Mouse (Mus musculus): ENCODE data around the gene Rps23. TPM values are rescaled to one million over a fixed set of nuclear protein-coding genes. Genes with fewer than 3 reads are reported as not detected.

Rps23 gene
- polyA plus RNA-seq (2021): 197 TPM

DNA sequence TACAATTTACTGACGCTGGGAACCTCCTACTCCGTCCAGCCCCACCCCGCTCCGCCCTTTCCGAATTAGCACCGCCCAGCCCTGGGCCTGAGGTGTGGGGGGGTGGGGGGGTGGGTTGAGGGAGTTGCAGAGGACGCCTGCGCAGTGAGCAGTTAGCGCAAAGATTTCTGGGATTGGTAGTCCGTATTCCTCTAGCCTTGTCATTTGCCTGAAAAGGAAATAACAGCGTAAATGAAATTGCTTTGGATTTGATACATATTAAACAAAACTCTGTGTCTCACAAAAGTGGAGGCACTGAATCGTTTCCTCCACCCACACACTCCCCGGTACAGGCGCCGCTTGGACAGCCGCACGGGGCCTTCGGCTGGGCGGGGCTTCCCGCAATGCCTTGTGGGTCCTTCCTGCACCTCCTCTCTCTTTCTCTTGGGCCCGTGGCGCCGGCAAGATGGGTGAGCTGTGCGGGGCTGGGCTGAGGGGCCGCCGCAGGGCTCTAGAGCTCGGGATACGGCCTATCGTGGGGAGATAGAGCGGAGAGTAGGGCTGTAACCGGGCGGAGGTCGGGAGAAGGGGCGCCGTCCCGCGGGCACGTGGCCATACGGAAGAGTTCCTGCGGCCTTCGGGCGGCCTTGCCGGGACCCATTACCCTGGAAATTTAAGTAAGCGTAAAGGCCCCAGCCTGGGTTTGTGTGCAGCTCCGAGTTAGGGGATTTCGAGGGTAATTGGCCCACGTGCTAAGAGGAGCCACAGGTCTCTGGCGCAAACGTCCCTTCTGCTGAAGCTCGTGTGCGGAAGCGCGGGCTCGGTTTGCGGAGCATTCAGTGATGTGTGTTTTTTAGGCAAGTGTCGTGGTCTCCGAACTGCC is at the start of gene Rps23:
TSS of gene Rps23 (plus strand) at position 208 of the 862 bp plus-strand sequence.
- ChIA-PET POLR2A (no interaction called here), CTCF (interaction anchor here (1.3 kb wide), 1 partner anchor 12 kb away, joined by 4 read pairs; no protein-coding TSS in a partner anchor)
- DNase-seq (ENCODE audit: low read depth, low spot score) (peak; percentile 86), ATAC-seq (peak; percentile 93)
- no peaks in the 10 kb centered on the region for H3K27me3 ChIP-seq
- in situ Hi-C loops (cut with MboI; ENCODE audit: low pct_unique_long_range_greater_than_20kb): no loop called here
- TF ChIP-seq CTCF (IDR thresholded peaks at IDR 0.05): no peak

DNA sequence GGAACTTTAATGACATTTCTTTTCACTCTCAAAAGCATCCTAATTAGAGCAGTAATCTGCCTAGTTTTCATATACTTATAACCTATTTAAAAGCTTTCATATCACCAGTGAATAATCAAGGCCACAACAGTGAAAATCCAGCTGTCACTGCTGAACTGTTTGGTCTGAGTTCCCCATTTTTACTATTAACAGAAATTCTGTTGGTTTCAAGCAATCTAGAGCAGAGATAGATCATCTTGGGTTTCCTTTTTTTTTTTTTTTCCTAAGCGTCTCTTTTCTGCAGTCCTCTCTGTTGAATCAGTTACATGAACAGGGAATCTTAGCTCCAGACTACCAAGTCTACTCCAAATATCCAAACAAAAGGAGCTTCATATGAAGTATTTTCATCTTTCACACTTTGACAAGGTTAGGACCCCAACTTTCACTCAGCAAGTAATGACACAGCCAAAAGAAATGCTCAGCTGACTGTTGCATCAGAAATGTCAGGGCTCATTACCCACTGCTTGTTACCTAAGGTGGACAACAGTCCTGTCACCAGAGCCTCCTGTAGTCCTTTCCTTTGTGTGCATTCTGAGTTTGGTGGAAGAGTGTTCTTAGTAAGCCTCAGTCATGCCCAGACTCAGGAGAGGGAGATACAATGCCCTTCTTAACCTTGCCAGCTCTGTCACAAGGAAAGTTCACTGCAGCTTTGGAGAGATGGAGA is 40.9 kb upstream of the Rps23 start:
- ATAC-seq: peak; percentile 56
- POLR2A ChIA-PET: interaction anchor here (0.6 kb wide), 1 partner anchor 1200 kb away, joined by 6 read pairs; no protein-coding TSS in a partner anchor
- no peak for TF ChIP-seq CTCF (IDR thresholded peaks at IDR 0.05)
- in situ Hi-C loops (cut with MboI; ENCODE audit: low pct_unique_long_range_greater_than_20kb): loop anchor here (5.0 to 10.0 kb wide), 2 partner anchors 1217 to 1335 kb away; no protein-coding TSS in a partner anchor
- DNase-seq (ENCODE audit: low read depth, low spot score): peak; percentile 20
- CTCF ChIA-PET: interaction anchor here (1.2 kb wide), 2 partner anchors 25 to 62 kb away, joined by 4 read pairs; no protein-coding TSS in a partner anchor
- H3K27me3 ChIP-seq: no peaks in the 10 kb centered on the region

DNA sequence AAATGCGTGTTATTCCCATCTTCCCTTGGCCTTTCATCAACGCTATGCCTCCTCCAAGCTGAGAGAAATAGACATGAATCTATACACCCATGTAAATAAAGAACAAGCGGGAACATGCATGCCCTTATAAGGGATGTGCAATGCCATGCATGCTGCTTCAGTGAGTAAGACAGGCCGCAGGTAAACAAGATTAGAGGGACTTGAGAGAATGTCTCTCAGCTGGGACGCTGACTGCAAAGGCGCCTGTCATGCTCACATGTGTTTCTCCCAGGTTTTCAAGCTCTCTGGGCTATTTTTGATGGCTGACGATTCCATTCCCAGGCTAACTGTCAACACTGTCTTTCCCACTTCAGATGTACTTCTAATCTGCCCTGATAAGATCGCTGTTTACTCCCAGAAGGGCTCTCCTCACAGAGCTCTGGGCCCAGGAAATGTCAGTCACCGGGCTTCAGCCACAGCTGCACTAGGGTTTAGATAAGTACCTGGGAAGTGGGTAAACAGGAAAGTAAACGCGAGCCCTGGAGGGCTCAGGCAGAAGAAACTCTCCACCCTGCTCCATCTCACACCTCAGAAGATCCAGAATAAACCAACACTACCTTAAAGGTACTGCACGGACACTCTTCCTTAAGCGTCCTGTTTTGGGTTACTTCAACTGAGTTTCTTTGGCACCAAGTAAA is 36.8 kb upstream of the Rps23 start:
- ATAC-seq (no peak), DNase-seq (ENCODE audit: low read depth, low spot score) (no peak)
- TF ChIP-seq CTCF (IDR thresholded peaks at IDR 0.05): no peak
- POLR2A ChIA-PET: no interaction called here
- CTCF ChIA-PET: interaction anchor here (0.6 to 1.2 kb wide), 4 partner anchors 13 to 1338 kb away, joined by 3 to 5 read pairs (median 4); partner anchors contain the start of gene Atp6ap1l
- no peaks in the 10 kb centered on the region for H3K27me3 ChIP-seq
- in situ Hi-C loops (cut with MboI; ENCODE audit: low pct_unique_long_range_greater_than_20kb): loop anchor here (10.0 kb wide), 1 partner anchor 1221 kb away; no protein-coding TSS in a partner anchor

DNA sequence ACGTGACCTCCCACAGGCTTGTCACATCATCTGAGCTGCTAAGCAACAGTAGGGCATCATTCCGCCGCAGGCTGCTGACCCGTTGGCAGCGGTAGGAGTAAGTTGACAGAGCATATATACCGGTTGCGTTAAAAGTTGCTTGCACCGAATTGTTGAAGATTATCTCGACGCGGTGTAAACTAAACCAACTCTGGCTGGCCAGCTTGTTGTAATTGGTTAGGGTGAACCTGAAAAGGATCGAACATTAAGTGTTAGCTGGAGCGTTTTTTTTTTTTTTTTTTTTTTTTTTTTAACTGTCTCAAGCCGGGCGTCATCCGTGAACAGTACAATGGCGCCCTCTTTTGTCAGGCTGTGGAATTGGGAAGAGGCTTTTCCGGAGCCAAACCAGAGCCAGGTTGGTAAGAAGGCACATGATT is 36.2 kb upstream of the Rps23 start:
- peak; percentile 76 for ATAC-seq
- DNase-seq (ENCODE audit: low read depth, low spot score): no peak
- in situ Hi-C loops (cut with MboI; ENCODE audit: low pct_unique_long_range_greater_than_20kb): loop anchor here (10.0 kb wide), 1 partner anchor 1222 kb away; no protein-coding TSS in a partner anchor
- POLR2A ChIA-PET: no interaction called here
- no peaks in the 10 kb centered on the region for H3K27me3 ChIP-seq
- CTCF ChIA-PET: interaction anchor here (0.6 to 1.2 kb wide), 4 partner anchors 14 to 1339 kb away, joined by 3 to 5 read pairs (median 4); partner anchors contain the start of gene Atp6ap1l
- peak; percentile 75 for TF ChIP-seq CTCF (IDR thresholded peaks at IDR 0.05)

DNA sequence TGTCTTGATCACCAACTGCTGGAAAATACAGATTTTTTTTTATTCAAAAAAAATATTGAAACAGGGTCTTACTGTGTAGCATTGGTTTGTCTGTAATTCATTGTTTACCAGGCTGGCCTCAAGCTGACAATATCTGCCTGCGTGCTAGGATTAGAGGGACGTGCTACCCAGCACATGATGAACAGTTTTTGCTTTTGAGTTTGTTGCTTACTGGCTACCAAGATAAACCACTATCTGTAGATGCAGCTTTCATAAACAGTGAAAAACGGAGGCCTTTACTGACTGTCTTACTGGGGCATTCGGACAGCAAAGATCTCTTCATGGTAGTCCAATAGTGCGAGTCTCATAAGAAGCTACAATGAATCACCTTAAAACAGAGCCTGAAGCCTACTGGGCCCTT is 32.6 kb upstream of the Rps23 start:
- TF ChIP-seq CTCF (IDR thresholded peaks at IDR 0.05): no peak
- POLR2A ChIA-PET: no interaction called here
- DNase-seq (ENCODE audit: low read depth, low spot score) (no peak), ATAC-seq (no peak)
- in situ Hi-C loops (cut with MboI; ENCODE audit: low pct_unique_long_range_greater_than_20kb): no loop called here
- no peaks in the 10 kb centered on the region for H3K27me3 ChIP-seq
- CTCF ChIA-PET: no interaction called here

DNA sequence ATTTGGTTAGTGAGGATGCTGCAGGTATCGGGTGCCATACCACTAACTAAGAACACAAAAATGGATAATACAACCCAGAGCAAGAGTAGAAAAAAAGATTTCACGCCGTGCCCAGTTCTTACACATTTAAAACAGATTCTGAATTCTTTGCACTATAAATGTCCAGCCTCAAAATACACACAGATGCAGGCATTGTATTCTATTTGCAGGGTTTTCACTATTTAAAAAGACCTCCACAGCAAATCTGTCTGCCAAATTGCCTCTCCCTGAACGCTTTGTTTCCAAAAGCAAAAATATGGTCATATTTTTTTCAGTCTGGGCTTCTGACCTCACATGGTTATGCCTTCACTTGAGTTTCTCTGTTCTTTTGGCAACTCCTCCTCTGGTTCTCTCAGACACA is 27.9 kb upstream of the Rps23 start:
- CTCF ChIA-PET: no interaction called here
- in situ Hi-C loops (cut with MboI; ENCODE audit: low pct_unique_long_range_greater_than_20kb): no loop called here
- ATAC-seq (no peak), DNase-seq (ENCODE audit: low read depth, low spot score) (no peak)
- no peaks in the 10 kb centered on the region for H3K27me3 ChIP-seq
- POLR2A ChIA-PET: no interaction called here
- TF ChIP-seq CTCF (IDR thresholded peaks at IDR 0.05): no peak

DNA sequence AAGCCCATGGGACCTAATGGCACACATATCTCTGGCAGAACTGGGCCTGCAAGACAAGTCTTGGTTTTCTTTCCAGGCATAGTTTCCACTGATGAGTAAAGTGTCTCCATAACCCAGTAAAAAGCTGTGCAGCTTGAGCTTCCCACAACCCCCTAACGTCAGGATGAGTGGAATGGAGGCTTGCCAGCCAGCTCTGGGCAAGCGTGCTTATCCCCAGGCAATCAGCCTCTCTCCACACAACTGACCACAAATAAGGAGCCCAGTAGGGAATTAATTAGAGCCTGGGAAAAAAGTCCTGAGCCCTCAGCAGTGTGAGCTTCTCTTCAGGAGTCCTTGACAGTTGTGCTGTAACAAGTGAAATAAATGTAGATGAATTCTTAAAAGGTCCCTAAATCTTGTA is 26.7 kb upstream of the Rps23 start:
- peak; percentile 47 for DNase-seq (ENCODE audit: low read depth, low spot score)
- no peaks in the 10 kb centered on the region for H3K27me3 ChIP-seq
- POLR2A ChIA-PET: no interaction called here
- peak; percentile 60 for ATAC-seq
- CTCF ChIA-PET: no interaction called here
- no peak for TF ChIP-seq CTCF (IDR thresholded peaks at IDR 0.05)
- in situ Hi-C loops (cut with MboI; ENCODE audit: low pct_unique_long_range_greater_than_20kb): no loop called here

DNA sequence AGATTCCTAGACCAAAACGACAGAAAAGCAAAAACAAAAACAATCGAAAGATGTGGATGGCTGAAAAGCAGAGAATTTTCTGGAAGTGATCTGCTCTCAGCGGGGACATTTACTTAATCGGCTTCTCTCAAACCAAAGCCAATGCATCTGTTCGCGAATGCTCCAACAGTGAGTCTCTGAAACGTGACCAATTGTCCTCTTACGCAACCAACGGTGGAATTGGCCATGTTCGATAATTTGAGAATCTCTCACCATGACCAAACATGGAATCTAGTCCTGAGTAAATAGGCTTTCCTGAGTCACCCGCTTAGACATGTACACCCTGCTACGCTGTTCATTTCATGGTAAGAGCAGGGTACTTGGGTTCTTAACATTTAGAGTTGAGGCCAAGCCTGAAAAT is 25.9 kb upstream of the Rps23 start:
- no peak for ATAC-seq
- in situ Hi-C loops (cut with MboI; ENCODE audit: low pct_unique_long_range_greater_than_20kb): no loop called here
- no peak for TF ChIP-seq CTCF (IDR thresholded peaks at IDR 0.05)
- H3K27me3 ChIP-seq: no peaks in the 10 kb centered on the region
- DNase-seq (ENCODE audit: low read depth, low spot score): no peak
- POLR2A ChIA-PET: no interaction called here
- CTCF ChIA-PET: no interaction called here

DNA sequence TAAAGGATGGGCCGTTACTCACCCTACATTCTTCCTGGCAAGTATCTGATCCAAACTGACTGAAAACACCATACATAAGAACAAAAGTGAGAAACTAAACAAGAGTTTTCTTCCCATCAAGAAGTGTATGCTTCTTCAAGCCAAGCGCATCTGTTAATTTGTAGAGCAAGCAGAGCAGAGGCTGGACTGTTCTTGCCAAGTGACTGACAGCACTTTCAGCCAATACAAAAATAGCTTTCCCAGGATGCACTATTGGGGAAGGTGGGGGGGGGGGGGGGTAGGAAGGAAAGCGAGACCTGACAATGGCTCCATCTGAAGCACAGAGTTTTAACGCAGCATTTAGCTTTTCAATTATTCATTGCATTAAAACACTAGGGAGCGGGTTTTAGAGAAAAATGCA is 17.6 kb upstream of the Rps23 start, which contains the start of gene Atp6ap1l:
TSS of gene Atp6ap1l (minus strand) at position 180 of the 400 bp plus-strand sequence.
- in situ Hi-C loops (cut with MboI; ENCODE audit: low pct_unique_long_range_greater_than_20kb): no loop called here
- ChIA-PET CTCF (interaction anchor here (1.6 kb wide), 1 partner anchor 19 kb away, joined by 3 read pairs; no protein-coding TSS in a partner anchor), POLR2A (no interaction called here)
- no peak for ATAC-seq
- peaks cover 3% of the 10 kb centered on the region for H3K27me3 ChIP-seq
- DNase-seq (ENCODE audit: low read depth, low spot score): no peak
- no peak for TF ChIP-seq CTCF (IDR thresholded peaks at IDR 0.05)

DNA sequence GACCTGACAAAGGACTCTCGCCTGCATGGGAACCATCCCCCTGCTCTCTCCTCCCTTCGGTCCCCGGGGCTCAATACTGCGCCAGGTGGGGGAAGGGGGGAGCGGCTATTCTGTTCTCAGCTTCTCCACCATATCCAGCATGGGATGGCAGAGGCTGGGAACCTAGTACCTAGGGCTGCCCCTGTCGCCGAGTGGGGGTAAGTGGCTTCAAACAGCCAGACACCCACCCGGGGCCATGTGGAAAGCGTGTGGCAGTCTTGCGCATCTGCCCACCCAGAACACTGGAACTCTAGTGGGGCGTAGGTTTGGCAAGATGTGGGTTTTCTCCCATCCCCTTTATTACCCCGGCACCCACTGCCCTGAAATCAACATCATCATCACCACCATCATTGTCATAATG is 15.4 kb upstream of the Rps23 start:
- ATAC-seq (no peak), DNase-seq (ENCODE audit: low read depth, low spot score) (no peak)
- peaks cover 3% of the 10 kb centered on the region for H3K27me3 ChIP-seq
- in situ Hi-C loops (cut with MboI; ENCODE audit: low pct_unique_long_range_greater_than_20kb): no loop called here
- POLR2A ChIA-PET: no interaction called here
- CTCF ChIA-PET: no interaction called here
- TF ChIP-seq CTCF (IDR thresholded peaks at IDR 0.05): no peak
